Mouse (Mus musculus) left cerebral cortex, adult 18-20 months (tissue): ENCODE measurements around the gene Cyp4b1. TPM values are rescaled to one million over a fixed set of nuclear protein-coding genes. Genes with fewer than 3 reads are reported as not detected.

Experiments
- total RNA-seq, 2 experiments: library from RNA; stranded (reverse); gene quantifications; 2 replicates each; pipeline ENCODE4 v1.2.3; 2021

Cyp4b1 gene
- total RNA-seq, 2 experiments from 2014 or later, result 1.9 to 2.0 TPM

Other genes starting within 250 kb of the Cyp4b1 start
- under 1 TPM in 1 of 2 experiments, not detected in 1; 0.30 TPM for gene Cyp4a12b, start 236.1 kb downstream of the Cyp4b1 start, total RNA-seq
- not detected for gene Cyp4a30b, start 195.1 kb downstream of the Cyp4b1 start, total RNA-seq
- not detected for gene Cyp4a14, start 151.6 kb downstream of the Cyp4b1 start, total RNA-seq
- gene Cyp4a10, start 129.5 kb downstream of the Cyp4b1 start, total RNA-seq, result not detected
- not detected for gene Cyp4a31, start 84.1 kb downstream of the Cyp4b1 start, total RNA-seq
- gene Cyp4a32, start 46.8 kb downstream of the Cyp4b1 start, total RNA-seq, result not detected
- 10 to 100 TPM; 49.7 to 55.4 TPM for gene Efcab14, start 90.0 kb upstream of the Cyp4b1 start, total RNA-seq
- gene Tex38, start 133.3 kb upstream of the Cyp4b1 start, total RNA-seq, result not detected
- 10 to 100 TPM; 75.2 to 86.0 TPM for gene Atpaf1, start 137.1 kb upstream of the Cyp4b1 start, total RNA-seq
- 1 to 10 TPM; 4.0 to 6.7 TPM for gene Mob3c, start 180.4 kb upstream of the Cyp4b1 start, total RNA-seq
- gene Mknk1, start 191.5 kb upstream of the Cyp4b1 start, total RNA-seq, result 10 to 100 TPM; 29.6 to 39.5 TPM
- gene Kncn, start 236.7 kb upstream of the Cyp4b1 start, total RNA-seq, result under 1 TPM; 0.28 to 0.30 TPM
- gene 6430628N08Rik, start 242.9 kb upstream of the Cyp4b1 start, total RNA-seq, result under 1 TPM; 0.56 to 0.67 TPM